Mouse (Mus musculus) right cerebral cortex, postnatal 36 days (tissue): ENCODE data around the gene Sgms1.

Experiments used
- DNase-seq, 2 experiments: peaks; one replicate each; pipeline ENCODE4 v3.0.0; 2022; ENCODE audit warnings: low spot score in 2 of 2, mixed read lengths in 1 of 2

Sgms1 gene

GRCm38 (mm10) chr19:32213577-32213976 lies 175.9 kb downstream of the Sgms1 start:
- no peak for DNase-seq

- no peak for DNase-seq
Observed at GRCm38 (mm10) chr19:32211293-32211585, 178.3 kb downstream of the Sgms1 start.

GRCm38 (mm10) chr19:32210450-32211292 lies 178.8 kb downstream of the Sgms1 start:
- DNase-seq = peak; percentile 51 to 68

GRCm38 (mm10) chr19:32210099-32210449 lies 179.4 kb downstream of the Sgms1 start:
- DNase-seq = no peak

GRCm38 (mm10) chr19:32202131-32203114 lies 187.1 kb downstream of the Sgms1 start:
- no peak for DNase-seq

GRCm38 (mm10) chr19:32199861-32200574 lies 189.5 kb downstream of the Sgms1 start:
- no peak for DNase-seq

- no peak for DNase-seq
Observed at GRCm38 (mm10) chr19:32199133-32199532, 190.4 kb downstream of the Sgms1 start.

- DNase-seq = no peak
Observed at GRCm38 (mm10) chr19:32198494-32199106, 190.9 kb downstream of the Sgms1 start.

GRCm38 (mm10) chr19:32196976-32197819 lies 192.3 kb downstream of the Sgms1 start:
- DNase-seq = no peak

GRCm38 (mm10) chr19:32196222-32196621 lies 193.3 kb downstream of the Sgms1 start:
- no peak for DNase-seq

GRCm38 (mm10) chr19:32194863-32195262 lies 194.7 kb downstream of the Sgms1 start:
- DNase-seq = no peak

- no peak for DNase-seq
Observed at GRCm38 (mm10) chr19:32194074-32194473, 195.4 kb downstream of the Sgms1 start.

- DNase-seq = no peak
Observed at GRCm38 (mm10) chr19:32191596-32191995, 197.9 kb downstream of the Sgms1 start.

- DNase-seq = no peak
Observed at GRCm38 (mm10) chr19:32189961-32190360, 199.6 kb downstream of the Sgms1 start.

GRCm38 (mm10) chr19:32189036-32189436 lies 200.5 kb downstream of the Sgms1 start:
- DNase-seq = no peak

- no peak for DNase-seq
Observed at GRCm38 (mm10) chr19:32186594-32187092, 202.9 kb downstream of the Sgms1 start.

GRCm38 (mm10) chr19:32183005-32183404 lies 206.5 kb downstream of the Sgms1 start:
- DNase-seq = no peak

- DNase-seq = no peak
Observed at GRCm38 (mm10) chr19:32182471-32182870, 207.0 kb downstream of the Sgms1 start.

- DNase-seq = no peak
Observed at GRCm38 (mm10) chr19:32181721-32182394, 207.7 kb downstream of the Sgms1 start.
